In genomic region chr6:68339846-68340245, GRCm38 (mm10) we compare ENCODE assay signal across 20 mouse cellular contexts.
DNase-seq lines count a peak whose midpoint lies in the region; ATAC-seq lines count a peak whose summit lies in the region.
"Had no signal": no experiment of that assay in that cellular context is flagged by ENCODE, and none has a peak within 500 bp of the region (broad histone marks: within the 10 kb centered on the region; RNA-seq: fewer than 3 reads in every experiment).

No protein-coding gene starts in this region.

- no peak overlapping the region for H3K9ac ChIP-seq in hindbrain, embryonic 12.5 days
- H3K9ac ChIP-seq: midbrain, embryonic 15.5 days had no signal

- DNase-seq in layer of hippocampus, adult 18-20 months (ENCODE audit: low spot score in 2 of 2) = peak; percentile 15 to 40
- DNase-seq in layer of hippocampus, adult 11-12 months (ENCODE audit: low spot score) = no peak
- DNase-seq in right cerebral cortex, adult 2 months (ENCODE audit: low spot score in 2 of 2) = peak; percentile 7 to 20
- DNase-seq in right cerebral cortex, postnatal 10 days (ENCODE audit: low spot score in 2 of 2) = no peak
- peak; percentile 26 for DNase-seq in layer of hippocampus, adult 9-11 months
- DNase-seq in cerebellum, adult 8-10 months = no peak
- DNase-seq: adrenal gland, postnatal 25 days; cerebellum, adult 18-20 months; cerebellum, postnatal 36 days; gastrocnemius, postnatal 36 days; kidney, adult 18-20 months; lung, adult 18-20 months; lung, postnatal 14 days; thymus, postnatal 14 days had no signal

- no peak overlapping the region for H3K4me3 ChIP-seq in hindbrain, embryonic 12.5 days
- H3K4me3 ChIP-seq: forebrain, embryonic 10.5 days; heart, embryonic 10.5 days; limb, embryonic 10.5 days; midbrain, embryonic 15.5 days; myocyte had no signal

- H3K36me3 ChIP-seq in hindbrain, embryonic 12.5 days = no peaks in the 10 kb centered on the region
- H3K36me3 ChIP-seq: forebrain, embryonic 10.5 days; heart, embryonic 10.5 days; limb, embryonic 10.5 days; midbrain, embryonic 15.5 days had no signal

- H3K27ac ChIP-seq in hindbrain, embryonic 12.5 days = no peak overlapping the region
- H3K27ac ChIP-seq: forebrain, embryonic 10.5 days; heart, embryonic 10.5 days; limb, embryonic 10.5 days; midbrain, embryonic 15.5 days had no signal

- 82% methylated on average over 2 of the region's 2 CpGs for WGBS in hindbrain, embryonic 12.5 days

- ATAC-seq in hindbrain, embryonic 12.5 days (ENCODE audit: low FRiP score) = no peak
- ATAC-seq: midbrain, embryonic 15.5 days had no signal

- H3K9me3 ChIP-seq in hindbrain, embryonic 12.5 days (replicated peaks) = no peaks in the 10 kb centered on the region
- H3K9me3 ChIP-seq: heart, embryonic 10.5 days; limb, embryonic 10.5 days; midbrain, embryonic 15.5 days had no signal

- H3K4me1 ChIP-seq in hindbrain, embryonic 12.5 days = no peaks in the 10 kb centered on the region
- H3K4me1 ChIP-seq: forebrain, embryonic 10.5 days; heart, embryonic 10.5 days; limb, embryonic 10.5 days; midbrain, embryonic 15.5 days had no signal

- H3K4me2 ChIP-seq in hindbrain, embryonic 12.5 days (replicated peaks) = no peak overlapping the region
- H3K4me2 ChIP-seq: midbrain, embryonic 15.5 days had no signal

- H3K27me3 ChIP-seq in hindbrain, embryonic 12.5 days = no peaks in the 10 kb centered on the region
- H3K27me3 ChIP-seq: midbrain, embryonic 15.5 days had no signal

Comparison
In these comparisons a context has a peak if more than half of its experiments do, and no peak if none do; other contexts are left out.
1. DNase-seq: peak in layer of hippocampus, adult 18-20 months (2 of 2), right cerebral cortex, adult 2 months (2 of 2) and layer of hippocampus, adult 9-11 months (single experiment); none in layer of hippocampus, adult 11-12 months (single experiment), right cerebral cortex, postnatal 10 days (0 of 2) and cerebellum, adult 8-10 months (single experiment).